Mouse (Mus musculus) left cerebral cortex, postnatal 10 days (tissue): ENCODE data around the gene Prkcb. TPM values are rescaled to one million over a fixed set of nuclear protein-coding genes. Genes with fewer than 3 reads are reported as not detected.

ENCODE experiments used
- DNase-seq, 2 experiments: peaks; one replicate each; pipeline ENCODE4 v3.0.0; 2021 to 2022; ENCODE audit warnings: low spot score in 2 of 2, mixed read lengths in 1 of 2; ENCODE audit errors: extremely low spot score in 1 of 2
- intact Hi-C: fragments of 180-260 bp; cut with DNase I; formaldehyde crosslinking; loops from one replicate; pipeline ENCODE4 v1.15.1; 2025
- total RNA-seq, 2 experiments: library from RNA; stranded (reverse); gene quantifications; 2 replicates each; pipeline ENCODE4 v1.2.3; 2021

Gene Prkcb
- total RNA-seq, 2 experiments from 2014 or later: 792 to 820 TPM

GRCm38 (mm10) chr7:122310726-122311018 lies 22.1 kb downstream of the Prkcb start:
- no peak for DNase-seq
- intact Hi-C loops: no loop called here

GRCm38 (mm10) chr7:122313690-122314477 lies 25.3 kb downstream of the Prkcb start:
- DNase-seq: no peak
- intact Hi-C loops: no loop called here

GRCm38 (mm10) chr7:122315720-122316331 lies 27.3 kb downstream of the Prkcb start:
- DNase-seq: no peak
- intact Hi-C loops: no loop called here

- intact Hi-C loops: no loop called here
Measured at GRCm38 (mm10) chr7:122316681-122317080, 28.1 kb downstream of the Prkcb start.

GRCm38 (mm10) chr7:122317485-122317884 lies 28.9 kb downstream of the Prkcb start:
- intact Hi-C loops: no loop called here
- no peak for DNase-seq

More at GRCm38 (mm10) chr7:122316681-122317080, 28.1 kb downstream of the Prkcb start:
- DNase-seq: no peak

GRCm38 (mm10) chr7:122319566-122319965 lies 31.0 kb downstream of the Prkcb start:
- no peak for DNase-seq
- intact Hi-C loops: no loop called here

- no peak for DNase-seq
- intact Hi-C loops: no loop called here
Measured at GRCm38 (mm10) chr7:122320843-122321544, 32.4 kb downstream of the Prkcb start.

- intact Hi-C loops: no loop called here
- DNase-seq: no peak
Measured at GRCm38 (mm10) chr7:122322038-122322690, 33.6 kb downstream of the Prkcb start.

GRCm38 (mm10) chr7:122327942-122328341 lies 39.4 kb downstream of the Prkcb start:
- intact Hi-C loops: no loop called here
- no peak for DNase-seq

GRCm38 (mm10) chr7:122328466-122328865 lies 39.9 kb downstream of the Prkcb start:
- intact Hi-C loops: no loop called here
- DNase-seq: no peak

- intact Hi-C loops: no loop called here
- DNase-seq: no peak
Measured at GRCm38 (mm10) chr7:122329588-122329987, 41.0 kb downstream of the Prkcb start.

GRCm38 (mm10) chr7:122333686-122334085 lies 45.1 kb downstream of the Prkcb start:
- intact Hi-C loops: no loop called here
- no peak for DNase-seq

GRCm38 (mm10) chr7:122337302-122337701 lies 48.8 kb downstream of the Prkcb start:
- DNase-seq: no peak
- intact Hi-C loops: no loop called here

- intact Hi-C loops: no loop called here
Measured at GRCm38 (mm10) chr7:122338055-122338454, 49.5 kb downstream of the Prkcb start.

GRCm38 (mm10) chr7:122339476-122339875 lies 50.9 kb downstream of the Prkcb start:
- intact Hi-C loops: no loop called here
- no peak for DNase-seq

More at GRCm38 (mm10) chr7:122338055-122338454, 49.5 kb downstream of the Prkcb start:
- peak in 1 of 2 experiments; percentile 65 for DNase-seq

GRCm38 (mm10) chr7:122341813-122342212 lies 53.3 kb downstream of the Prkcb start:
- DNase-seq: no peak
- intact Hi-C loops: no loop called here

- intact Hi-C loops: no loop called here
- peak; percentile 35 to 40 for DNase-seq
Measured at GRCm38 (mm10) chr7:122344656-122345055, 56.1 kb downstream of the Prkcb start.

GRCm38 (mm10) chr7:122346251-122347242 lies 58.0 kb downstream of the Prkcb start:
- intact Hi-C loops: no loop called here
- no peak for DNase-seq
